Mouse (Mus musculus) gastrocnemius, adult 2 months (tissue): ENCODE data around the gene Zfpm1. TPM values are rescaled to one million over a fixed set of nuclear protein-coding genes. Genes with fewer than 3 reads are reported as not detected.

Experiments used
- DNase-seq: peaks from one replicate; pipeline ENCODE4 v3.0.0; 2022
- H3K27ac ChIP-seq: fragments of 200-600 bp; 2 replicates; pipeline ENCODE4 v1.8.1; 2022; ENCODE audit warnings: mild to moderate bottlenecking
- H3K4me3 ChIP-seq: fragments of 200-600 bp; 2 replicates; pipeline ENCODE4 v1.8.1; 2022; ENCODE audit warnings: mild to moderate bottlenecking, moderate library complexity
- CTCF ChIP-seq: fragments of 200-600 bp; IDR thresholded peaks from 2 replicates; pipeline ENCODE4 v1.8.1; 2022; ENCODE audit warnings: antibody characterized with exemption, mild to moderate bottlenecking, moderate library complexity
- intact Hi-C: fragments of 180-260 bp; cut with DNase I; formaldehyde crosslinking; loops from one replicate; pipeline ENCODE4 v1.15.1; 2025
- total RNA-seq, 2 experiments: library from RNA; stranded (reverse); gene quantifications; 2 replicates each; pipeline ENCODE4 v1.2.3; 2021

Gene Zfpm1
- total RNA-seq, 2 experiments from 2014 or later, result 6.6 to 8.8 TPM

DNA sequence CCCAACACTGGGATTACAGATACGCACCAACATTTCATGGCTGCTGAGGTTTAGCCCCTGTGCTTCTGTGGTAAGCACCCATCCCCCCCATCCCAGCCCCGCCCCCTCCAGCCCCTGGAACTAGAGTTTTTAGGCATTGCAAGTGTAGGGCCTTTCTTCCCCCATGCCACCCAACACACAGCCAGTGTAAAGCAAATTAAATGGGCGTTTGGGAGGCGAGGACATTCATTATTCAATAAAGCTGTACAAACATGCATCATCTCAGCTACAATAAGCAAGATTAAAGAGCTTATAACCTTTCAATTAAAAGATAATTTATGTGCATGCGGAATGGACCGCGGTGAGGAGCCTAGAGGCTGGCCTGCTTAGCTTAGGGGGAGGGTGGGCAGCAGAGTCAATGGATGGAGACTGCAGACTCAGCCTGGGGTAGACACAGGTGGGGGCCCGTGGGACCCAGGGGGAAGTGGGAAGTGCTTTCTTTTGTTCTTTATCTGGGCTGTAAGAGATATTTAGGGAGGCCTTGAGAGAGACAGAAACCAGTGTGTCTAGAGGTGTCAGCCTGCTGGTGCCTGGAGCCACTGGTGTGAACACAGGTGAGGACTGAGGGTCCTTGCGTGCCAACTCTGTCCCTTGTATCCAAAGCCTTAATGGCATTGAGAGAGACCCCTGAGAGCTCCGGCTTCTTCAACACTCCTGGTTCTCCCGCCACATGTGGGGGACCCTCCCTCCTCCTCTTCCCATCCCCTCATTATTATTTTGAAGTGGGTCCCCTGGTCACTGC lies 68.6 kb downstream of the Zfpm1 start:
- H3K4me3 ChIP-seq, result no peak overlapping the region
- no peak overlapping the region for H3K27ac ChIP-seq
- no peak for DNase-seq
- intact Hi-C loops, result no loop called here
- no peak for TF ChIP-seq CTCF

DNA sequence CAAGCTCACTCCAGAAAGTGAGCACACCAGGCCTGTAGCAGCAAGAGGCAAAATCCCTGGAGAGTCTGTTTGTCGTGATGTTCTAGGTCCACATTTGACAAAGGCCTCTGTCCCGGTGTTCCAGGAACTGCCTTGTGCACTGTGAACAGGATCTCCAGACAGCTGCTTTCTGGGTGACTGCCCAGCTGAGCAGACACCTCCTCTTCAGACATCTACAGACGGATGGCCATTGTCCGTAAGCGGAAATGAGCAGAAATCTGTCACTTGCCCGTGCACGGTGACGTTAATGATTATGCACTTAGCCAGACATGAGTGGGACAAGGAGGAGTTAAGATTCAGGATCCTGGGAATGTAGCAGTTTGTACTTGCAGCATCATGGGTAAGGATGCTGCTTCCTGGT lies 72.2 kb downstream of the Zfpm1 start:
- no peak overlapping the region for H3K27ac ChIP-seq
- intact Hi-C loops, result no loop called here

DNA sequence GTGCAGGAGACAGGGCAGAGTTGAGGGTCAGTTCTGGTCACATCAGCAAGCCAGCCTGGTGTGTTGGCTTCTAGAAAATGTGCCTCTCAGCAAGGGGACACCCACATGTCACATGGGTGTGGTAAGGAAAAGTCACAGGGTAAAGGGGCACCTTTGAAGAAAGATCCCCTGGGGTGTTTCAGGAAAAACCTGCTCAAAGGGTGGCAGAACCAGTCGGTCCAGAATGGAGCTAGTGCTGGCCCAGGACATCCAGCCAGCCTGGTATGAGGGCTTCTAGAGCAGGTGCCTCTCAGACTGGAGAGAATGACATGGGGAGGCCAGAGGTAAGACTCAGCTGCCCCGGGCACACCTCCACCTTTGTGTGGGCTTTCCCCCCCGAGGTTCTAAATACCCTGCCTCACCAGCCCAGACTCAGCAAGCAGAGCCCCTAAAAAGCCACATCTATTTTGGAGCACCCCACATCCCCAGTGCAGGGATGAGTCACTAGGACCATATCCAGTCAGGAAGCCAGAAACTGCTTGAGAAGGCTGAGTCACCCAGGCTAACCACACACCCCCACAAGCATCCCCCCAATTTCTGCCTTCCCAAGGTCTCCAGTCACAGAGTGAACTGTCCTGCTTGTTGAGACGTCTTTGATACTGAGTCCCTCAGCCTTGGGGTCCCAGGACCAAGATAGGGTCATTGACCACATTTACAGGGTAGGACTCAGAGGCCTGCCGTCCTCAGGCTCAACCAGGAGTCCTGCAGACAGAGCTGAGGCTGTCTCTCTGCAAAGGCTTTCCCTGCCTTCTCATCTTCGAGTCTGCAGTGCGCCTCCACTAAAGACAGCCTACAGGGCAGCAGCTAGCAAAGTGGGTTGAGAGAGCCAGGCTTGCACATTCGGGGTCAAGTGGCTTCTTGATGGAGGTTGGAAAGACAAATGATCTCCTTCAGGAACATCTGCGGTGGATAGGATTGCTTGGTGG lies 74.0 kb downstream of the Zfpm1 start:
- no peak for DNase-seq
- no peak overlapping the region for H3K4me3 ChIP-seq
- no peak overlapping the region for H3K27ac ChIP-seq
- intact Hi-C loops, result no loop called here
- TF ChIP-seq CTCF, result no peak

More for the DNA sequence above, 72.2 kb downstream of the Zfpm1 start:
- no peak for DNase-seq
- TF ChIP-seq CTCF, result no peak
- no peak overlapping the region for H3K4me3 ChIP-seq

DNA sequence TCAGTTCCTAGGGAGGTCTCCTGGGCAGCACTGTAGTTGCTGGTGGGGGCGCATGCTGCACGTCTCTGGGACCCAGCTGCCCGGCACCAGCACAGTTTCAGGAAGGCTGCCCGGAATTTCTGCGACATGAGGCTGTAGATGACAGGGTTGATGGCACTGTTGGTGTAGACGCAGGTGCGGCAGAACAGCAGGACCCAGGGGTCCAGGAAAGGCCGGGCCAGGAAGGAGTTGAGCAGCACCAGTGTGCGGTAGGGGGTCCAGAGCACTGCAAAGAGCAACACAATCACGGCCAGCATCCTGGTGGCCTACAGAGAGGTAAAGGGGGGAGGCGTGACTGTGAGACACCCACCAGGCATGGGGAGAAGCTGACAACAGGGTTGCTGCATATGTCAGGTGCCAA lies 75.3 kb downstream of the Zfpm1 start:
- intact Hi-C loops, result no loop called here
- no peak overlapping the region for H3K4me3 ChIP-seq
- DNase-seq, result no peak
- TF ChIP-seq CTCF, result no peak
- H3K27ac ChIP-seq, result no peak overlapping the region

DNA sequence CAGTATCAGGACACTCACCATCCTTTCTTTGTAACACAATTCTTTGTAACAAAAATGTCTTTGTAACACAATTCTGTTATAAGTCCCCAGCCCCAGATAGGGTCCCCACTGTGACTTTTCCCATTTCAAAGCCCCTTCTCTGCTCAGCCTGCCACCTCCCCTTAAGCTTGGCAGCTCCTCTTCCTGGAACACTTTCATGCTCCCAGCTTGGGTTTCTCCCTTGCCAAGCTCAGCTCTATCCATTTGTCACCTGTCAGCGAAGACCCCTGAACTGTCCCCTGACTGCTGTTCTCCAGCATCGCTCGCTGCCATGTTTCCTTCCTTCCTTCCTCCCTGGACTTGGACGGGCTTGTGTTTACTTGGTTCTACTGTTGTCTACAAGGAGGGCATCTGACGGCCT lies 75.7 kb downstream of the Zfpm1 start:
- no peak for DNase-seq
- Histone ChIP-seq H3K4me3 (no peak overlapping the region), H3K27ac (no peak overlapping the region)
- TF ChIP-seq CTCF, result no peak
- intact Hi-C loops, result no loop called here

DNA sequence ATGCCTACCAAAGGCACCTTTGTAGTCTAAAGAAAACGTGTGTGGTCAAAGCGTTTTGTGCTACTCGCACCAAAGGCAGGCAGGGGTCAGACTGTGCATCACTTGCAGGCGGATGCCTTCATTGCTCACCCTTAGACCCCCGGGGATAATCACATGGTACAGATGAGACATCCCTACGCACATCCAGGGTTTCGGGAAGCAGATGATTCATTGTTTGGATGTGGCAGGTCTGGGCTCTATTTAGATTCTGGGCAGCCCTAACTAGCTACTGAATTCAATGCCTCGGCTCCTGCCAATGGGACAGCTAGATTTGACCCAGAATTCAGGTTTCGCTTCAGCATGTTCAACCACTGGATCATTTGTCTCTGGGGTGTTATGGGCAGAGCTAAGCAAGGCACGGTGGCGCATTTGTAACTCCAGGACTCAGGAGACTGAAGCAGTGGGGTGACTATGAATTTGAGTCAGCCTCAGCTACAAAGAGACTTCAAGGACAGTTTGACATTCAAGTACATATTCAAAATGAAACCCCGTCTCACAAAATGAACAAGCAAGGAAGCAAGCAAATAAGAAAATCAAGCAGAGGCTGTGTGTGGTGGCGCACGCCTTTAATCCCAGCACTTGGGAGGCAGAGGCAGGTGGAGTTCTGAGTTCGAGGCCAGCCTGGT lies 77.3 kb downstream of the Zfpm1 start:
- TF ChIP-seq CTCF, result no peak
- no peak for DNase-seq
- intact Hi-C loops, result no loop called here
- Histone ChIP-seq H3K4me3 (no peak overlapping the region), H3K27ac (no peak overlapping the region)

DNA sequence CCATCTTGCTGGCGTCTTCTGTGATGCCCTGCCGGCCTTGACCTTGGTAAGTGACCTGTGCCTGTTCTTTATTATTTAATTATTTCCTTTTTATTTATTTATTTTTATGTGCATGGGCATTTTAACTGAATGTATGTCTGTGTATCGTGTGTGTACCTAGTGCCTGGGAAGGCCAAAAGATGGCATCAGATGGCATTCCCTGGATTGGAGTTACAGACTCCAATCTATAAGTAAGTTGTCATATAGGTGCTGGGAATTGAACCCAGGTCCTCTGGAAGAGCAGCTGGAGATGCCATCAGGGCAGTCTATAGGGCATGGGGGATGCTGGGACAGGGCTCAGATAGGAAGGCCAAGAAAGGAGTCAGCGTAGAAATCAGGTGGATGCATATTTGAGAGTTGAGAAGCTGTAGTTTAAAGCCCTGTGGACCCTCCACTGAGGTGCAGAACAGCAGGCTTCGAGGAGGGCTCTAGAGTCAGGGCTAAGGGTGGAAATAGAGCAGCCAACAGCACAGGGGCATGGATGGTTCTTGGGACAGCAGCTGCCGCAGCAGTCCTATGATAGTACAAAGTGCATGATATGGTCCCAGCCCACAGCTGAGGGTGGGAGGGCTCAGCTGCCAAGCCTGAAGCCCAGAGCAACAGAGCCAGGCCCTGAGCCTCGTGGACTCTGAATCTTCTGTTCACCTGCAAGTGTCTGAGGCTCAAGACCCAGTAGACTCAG lies 78.9 kb downstream of the Zfpm1 start, which contains the start of gene Trhr2:
Gene Trhr2 (minus strand): TSS at position 51 of the 721 bp plus-strand sequence.
- intact Hi-C loops, result no loop called here
- DNase-seq, result no peak
- Histone ChIP-seq H3K4me3 (no peak within 1 kb of the TSS), H3K27ac (no peak within 1 kb of the TSS)
- no peak for TF ChIP-seq CTCF

DNA sequence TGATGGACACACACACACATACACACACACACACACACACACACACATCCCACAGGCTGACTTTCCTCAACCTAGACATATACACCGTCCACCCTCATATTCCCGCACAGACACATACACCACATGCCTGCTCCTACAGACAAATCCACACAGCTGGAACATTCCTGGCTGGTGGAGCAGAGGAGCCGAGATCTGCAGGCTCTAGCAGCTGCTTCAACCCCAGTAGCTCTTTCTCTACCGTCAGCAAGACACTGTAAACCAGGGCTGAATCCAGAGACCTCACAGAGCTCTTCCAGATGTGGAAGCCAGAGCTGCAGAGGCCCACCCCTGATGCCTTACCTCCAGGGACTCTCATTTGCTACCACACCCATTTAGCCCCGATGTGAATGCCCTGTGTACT lies 80.3 kb downstream of the Zfpm1 start:
- Histone ChIP-seq H3K4me3 (no peak overlapping the region), H3K27ac (no peak overlapping the region)
- TF ChIP-seq CTCF, result no peak
- DNase-seq, result no peak
- intact Hi-C loops, result no loop called here

DNA sequence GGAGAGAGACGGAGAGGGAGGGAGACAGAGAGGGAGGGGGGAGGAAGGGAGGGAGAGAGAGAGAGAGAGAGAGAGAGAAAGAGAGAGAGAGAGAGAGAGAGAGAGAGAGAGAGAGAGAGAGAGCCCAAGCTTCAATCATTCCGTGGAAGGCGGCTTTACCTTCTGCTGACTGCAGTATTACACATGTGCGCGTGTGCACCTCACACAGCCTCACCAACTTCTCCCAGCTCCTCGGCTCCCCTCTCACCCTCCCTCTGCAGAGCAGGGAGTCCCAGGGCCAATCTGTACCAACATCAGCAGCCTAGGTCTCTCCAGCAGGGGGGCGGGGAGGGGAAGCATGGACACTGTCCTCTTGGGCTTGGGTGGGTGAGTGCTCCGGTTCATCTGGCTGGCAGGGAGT lies 81.0 kb downstream of the Zfpm1 start:
- H3K4me3 ChIP-seq, result no peak overlapping the region
- TF ChIP-seq CTCF, result no peak
- intact Hi-C loops, result no loop called here
- H3K27ac ChIP-seq, result no peak overlapping the region
- DNase-seq, result no peak

DNA sequence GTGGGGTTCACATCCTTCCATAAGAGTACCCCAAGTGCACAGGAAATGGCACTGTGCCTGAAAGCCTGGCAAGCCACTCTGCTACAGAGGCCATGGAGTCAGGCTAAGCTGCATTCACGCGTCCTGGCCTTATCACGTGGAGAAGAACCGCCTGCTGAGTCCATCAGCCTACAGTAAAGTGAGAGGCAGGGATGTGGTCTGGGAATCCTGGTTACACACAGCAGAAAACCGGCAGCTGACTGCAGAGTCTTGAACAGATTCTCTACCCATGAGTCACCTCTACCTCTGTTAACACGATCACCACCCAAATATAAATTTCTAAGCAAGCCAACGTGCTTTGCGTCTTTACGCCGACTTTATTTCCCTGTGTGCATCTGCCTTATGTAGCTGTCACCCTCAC lies 86.6 kb downstream of the Zfpm1 start:
- no peak overlapping the region for H3K4me3 ChIP-seq
- intact Hi-C loops, result no loop called here
- TF ChIP-seq CTCF, result no peak
- no peak for DNase-seq
- H3K27ac ChIP-seq, result no peak overlapping the region

DNA sequence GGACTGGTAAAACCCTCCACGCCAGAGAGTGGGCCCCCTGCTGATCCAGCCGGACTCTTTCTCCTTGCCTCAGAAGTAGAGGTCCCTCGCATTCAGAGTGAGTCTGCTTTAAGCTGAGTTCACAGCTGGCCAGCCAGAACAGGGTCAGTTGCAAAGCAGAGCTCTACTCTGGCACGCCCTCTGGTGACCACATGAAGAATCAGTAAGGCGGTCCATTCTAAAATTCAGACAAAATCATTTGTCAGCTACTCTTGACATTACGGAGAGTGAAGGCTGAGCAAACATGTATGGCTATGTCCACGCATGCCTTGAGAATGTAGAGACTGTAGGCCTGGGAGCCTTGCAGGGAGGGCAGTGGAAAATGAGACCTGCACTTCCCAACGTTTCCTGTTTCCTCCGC lies 87.7 kb downstream of the Zfpm1 start:
- DNase-seq, result peak; percentile 77
- Histone ChIP-seq H3K4me3 (no peak overlapping the region), H3K27ac (no peak overlapping the region)
- peak; percentile 89 for TF ChIP-seq CTCF
- intact Hi-C loops, result loop anchor here (1.0 to 5.0 kb wide), 2 partner anchors 32 to 96 kb away; no protein-coding TSS in a partner anchor

DNA sequence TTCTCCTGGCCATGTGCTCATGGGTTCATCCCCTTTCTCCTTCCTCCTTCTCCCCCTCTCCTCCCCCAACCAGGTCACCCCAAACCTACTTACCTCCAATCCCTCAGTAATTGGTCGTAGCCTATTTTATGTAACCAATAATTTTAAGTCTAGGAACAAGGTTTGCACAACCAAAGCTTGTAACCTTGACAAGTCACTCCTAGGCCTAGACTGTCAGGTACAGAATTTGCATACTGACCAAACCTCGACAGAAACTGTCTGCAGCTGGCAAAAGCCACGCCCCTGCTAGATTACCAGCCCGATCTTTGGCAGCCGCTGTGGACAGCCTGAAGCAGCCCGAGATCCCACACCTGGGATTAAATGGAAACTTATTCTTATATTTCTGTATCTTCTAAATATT lies 89.8 kb downstream of the Zfpm1 start:
- no peak for TF ChIP-seq CTCF
- DNase-seq, result no peak
- intact Hi-C loops, result loop anchor here (5.0 kb wide), 1 partner anchor 34 kb away; no protein-coding TSS in a partner anchor

More for the DNA sequence above, 89.8 kb downstream of the Zfpm1 start:
- H3K27ac ChIP-seq, result no peak overlapping the region
- no peak overlapping the region for H3K4me3 ChIP-seq
